Mouse (Mus musculus): ENCODE results near the gene BC053393. TPM values are rescaled to one million over a fixed set of nuclear protein-coding genes. Genes with fewer than 3 reads are reported as not detected.
"Not testable (repeated sequence)": the region's sequence is repeated elsewhere in the genome, so short reads cannot be mapped to it uniquely, and the experiment has no call there.

Gene BC053393
- total RNA-seq, 2 experiments from 2014 or later: not detected

DNA sequence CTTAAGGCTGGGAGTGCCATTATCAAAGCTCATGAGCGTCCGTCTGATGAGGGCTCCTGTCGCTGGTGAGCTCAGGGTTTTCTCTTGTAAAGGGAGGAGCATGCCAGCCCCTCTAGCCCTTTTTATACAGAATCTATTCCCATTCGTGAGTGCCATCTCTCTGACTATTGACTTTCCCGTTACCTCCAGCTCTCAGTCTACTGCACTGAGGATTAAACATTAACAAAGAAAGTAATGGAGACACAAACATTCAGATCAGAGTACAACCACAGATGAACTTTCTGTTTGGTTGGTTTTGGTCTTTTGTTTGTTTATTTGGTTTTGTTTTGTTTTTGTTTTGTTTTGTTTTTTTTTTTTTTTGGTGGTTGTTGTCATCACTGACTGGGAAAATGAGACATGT is 11.4 kb downstream of the BC053393 start:
- H3K4me3 ChIP-seq: no peak overlapping the region
- no peak for TF ChIP-seq CTCF (conservative IDR thresholded peaks at IDR 0.05)
- no peak overlapping the region for H3K27ac ChIP-seq

DNA sequence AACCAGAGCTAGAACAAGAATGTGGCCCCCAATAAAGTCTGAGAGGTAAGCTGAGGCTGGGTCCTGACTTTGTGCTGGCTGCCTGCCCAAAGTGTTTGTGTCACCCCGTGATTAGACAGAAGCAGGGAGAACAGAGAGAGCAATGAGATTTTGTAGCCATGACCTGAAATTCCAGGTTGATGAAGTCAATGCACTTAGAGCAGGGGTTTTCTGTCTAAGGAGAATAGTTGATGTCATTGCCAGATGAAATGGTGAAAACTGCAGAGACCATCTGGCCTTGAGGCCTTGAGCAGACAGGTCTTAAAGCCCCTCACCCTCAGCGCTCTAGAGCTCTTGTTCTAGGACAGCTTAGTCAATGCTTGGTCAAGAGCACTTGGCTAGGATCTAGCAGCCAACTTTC is 21.1 kb downstream of the BC053393 start:
- no peak overlapping the region for H3K27ac ChIP-seq
- no peak overlapping the region for H3K4me3 ChIP-seq
- DNase-seq (ENCODE audit: low spot score in 2 of 2): no peak
- no peak for TF ChIP-seq CTCF (conservative IDR thresholded peaks at IDR 0.05)

More for the DNA sequence above, 11.4 kb downstream of the BC053393 start:
- DNase-seq (ENCODE audit: low spot score in 2 of 2): no peak

GRCm38 (mm10) chr11:46619929-46620328 is 48.6 kb downstream of the BC053393 start:
- DNase-seq (ENCODE audit: low spot score in 2 of 2): no peak
- Histone ChIP-seq H3K27ac (peak overlapping the region; percentile 70; the same call in 1 of the 2 replicates), H3K4me3 (no peak overlapping the region)
- TF ChIP-seq CTCF (conservative IDR thresholded peaks at IDR 0.05): 0 out of 2 replicates have a peak, but pooled peaks have one; percentile 11

- Histone ChIP-seq H3K4me3 (no peak overlapping the region), H3K27ac (peak overlapping the region; percentile 70; the same call in 1 of the 2 replicates)
- DNase-seq (ENCODE audit: low spot score in 2 of 2): no peak
- TF ChIP-seq CTCF (conservative IDR thresholded peaks at IDR 0.05): no peak
These were observed 49.3 kb downstream of the BC053393 start for GRCm38 (mm10) chr11:46620414-46621168.

- H3K27ac ChIP-seq: no peak within 1 kb of the TSS
- no peak for DNase-seq (ENCODE audit: low spot score in 2 of 2)
- no peak for TF ChIP-seq CTCF (conservative IDR thresholded peaks at IDR 0.05)
- no peak within 1 kb of the TSS for H3K4me3 ChIP-seq
These were observed 58.0 kb downstream of the BC053393 start, which contains the start of gene Dppa1 for GRCm38 (mm10) chr11:46629211-46629795. Gene Dppa1, minus strand, starts transcription at chr11:46629261.

DNA sequence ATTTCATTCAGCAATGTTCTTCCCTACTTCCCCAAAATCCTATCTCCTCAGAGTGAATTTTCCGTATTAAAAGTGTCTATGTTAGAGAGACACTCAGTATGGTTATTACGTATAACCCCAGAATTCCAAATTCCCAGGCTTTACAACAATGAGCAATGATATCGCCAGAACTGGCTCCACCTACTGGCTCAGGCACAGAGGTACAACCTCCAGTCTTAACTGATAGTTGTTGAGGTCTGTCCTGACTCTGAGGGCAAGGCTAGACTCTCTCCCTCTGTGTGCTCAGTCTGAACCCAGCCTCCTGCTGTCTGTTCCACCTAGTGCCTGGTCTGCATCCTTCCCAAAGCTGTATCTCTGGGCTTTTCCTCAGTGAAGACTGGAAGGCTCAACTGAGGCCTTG is 60.3 kb downstream of the BC053393 start:
- peak; percentile 40 to 62 for DNase-seq (ENCODE audit: low spot score in 2 of 2)
- TF ChIP-seq CTCF (conservative IDR thresholded peaks at IDR 0.05): peak; percentile 87
- Histone ChIP-seq H3K27ac (no peak overlapping the region), H3K4me3 (no peak overlapping the region)

GRCm38 (mm10) chr11:46635516-46635915 is 64.2 kb downstream of the BC053393 start:
- not testable (repeated sequence) for H3K4me3 ChIP-seq; DNase-seq (ENCODE audit: low spot score in 2 of 2); H3K27ac ChIP-seq

DNA sequence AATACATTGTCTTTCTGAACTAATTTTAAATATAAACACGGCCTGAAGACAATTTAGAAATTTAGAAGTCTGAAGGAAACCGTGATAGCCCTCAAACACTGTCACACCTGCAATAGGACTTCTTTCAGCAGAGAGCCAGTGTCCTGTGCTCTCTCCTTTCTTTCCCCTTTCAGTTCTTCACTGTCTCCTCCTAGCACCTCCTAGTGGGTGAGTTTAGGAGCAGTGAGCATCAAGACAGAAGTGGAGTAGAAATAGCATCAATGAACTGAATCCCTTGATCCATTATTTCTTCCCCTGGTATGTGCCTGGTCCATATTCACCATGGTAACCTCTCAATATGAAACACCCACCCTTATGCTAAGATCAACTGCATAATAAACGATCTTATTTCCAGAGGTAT is 65.2 kb downstream of the BC053393 start:
- no peak overlapping the region for H3K4me3 ChIP-seq
- no peak overlapping the region for H3K27ac ChIP-seq
- peak; percentile 38; the same call in 1 of the 2 replicates for TF ChIP-seq CTCF (conservative IDR thresholded peaks at IDR 0.05)
- no peak for DNase-seq (ENCODE audit: low spot score in 2 of 2)

Other genes with a start within 250 kb of the BC053393 start
- gene Itk, start 182.0 kb upstream of the BC053393 start, total RNA-seq (2021): under 1 TPM; 0.27 to 0.38 TPM
- gene Fam71b, start 175.0 kb upstream of the BC053393 start, total RNA-seq (2021): not detected
- 10 to 100 TPM; 34.4 to 36.1 TPM for gene Med7, start 134.6 kb upstream of the BC053393 start, total RNA-seq (2021)
- 1 to 10 TPM; 2.2 to 2.8 TPM for gene Havcr2, start 116.6 kb upstream of the BC053393 start, total RNA-seq (2021)
- gene Gm12169, start 47.3 kb upstream of the BC053393 start, total RNA-seq (2021): not detected
- not detected for gene Dppa1, start 57.7 kb downstream of the BC053393 start, total RNA-seq (2021)
- not detected for gene Timd2, start 135.5 kb downstream of the BC053393 start, total RNA-seq (2021)
- not detected for gene Havcr1, start 163.5 kb downstream of the BC053393 start, total RNA-seq (2021)
- gene Timd4, start 239.3 kb downstream of the BC053393 start, total RNA-seq (2021): not detected